Mouse (Mus musculus) erythroblast, embryonic 14.5 days (primary cell): Measurements from ENCODE around the gene Wdr20rt.

Experiments
- GATA1 ChIP-seq: IDR thresholded peaks from 2 replicates; pipeline ENCODE4 v1.6.1; 2012; ENCODE audit warnings: low read length, inconsistent platforms, mixed read lengths
- TAL1 ChIP-seq: IDR thresholded peaks from 3 replicates; pipeline ENCODE4 v1.6.1; 2012; ENCODE audit warnings: low read length, inconsistent platforms, mixed read lengths

DNA sequence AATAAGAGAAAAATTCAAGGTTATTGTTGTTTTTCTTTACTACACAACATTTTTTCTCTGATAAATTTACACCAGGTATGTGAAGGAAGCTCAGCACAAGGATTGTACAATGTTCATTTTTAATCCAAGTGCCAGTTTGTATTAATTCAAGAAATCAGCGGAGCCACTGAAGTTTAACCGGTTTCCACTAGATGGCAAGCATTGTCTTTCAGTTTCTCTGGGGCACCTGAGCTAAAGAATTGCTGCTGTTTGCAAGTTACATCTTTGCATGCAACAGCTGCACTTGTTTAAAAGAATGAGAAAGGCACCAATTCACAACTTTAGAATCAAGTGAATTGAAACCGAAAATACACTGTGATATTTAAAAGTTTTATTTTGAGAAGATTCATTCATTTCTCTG lies 38.0 kb upstream of the Wdr20rt start:
- TF ChIP-seq GATA1 (no peak), TAL1 (no peak)
